Comparison of ENCODE assay signal across 9 mouse cellular contexts in the genomic region with DNA sequence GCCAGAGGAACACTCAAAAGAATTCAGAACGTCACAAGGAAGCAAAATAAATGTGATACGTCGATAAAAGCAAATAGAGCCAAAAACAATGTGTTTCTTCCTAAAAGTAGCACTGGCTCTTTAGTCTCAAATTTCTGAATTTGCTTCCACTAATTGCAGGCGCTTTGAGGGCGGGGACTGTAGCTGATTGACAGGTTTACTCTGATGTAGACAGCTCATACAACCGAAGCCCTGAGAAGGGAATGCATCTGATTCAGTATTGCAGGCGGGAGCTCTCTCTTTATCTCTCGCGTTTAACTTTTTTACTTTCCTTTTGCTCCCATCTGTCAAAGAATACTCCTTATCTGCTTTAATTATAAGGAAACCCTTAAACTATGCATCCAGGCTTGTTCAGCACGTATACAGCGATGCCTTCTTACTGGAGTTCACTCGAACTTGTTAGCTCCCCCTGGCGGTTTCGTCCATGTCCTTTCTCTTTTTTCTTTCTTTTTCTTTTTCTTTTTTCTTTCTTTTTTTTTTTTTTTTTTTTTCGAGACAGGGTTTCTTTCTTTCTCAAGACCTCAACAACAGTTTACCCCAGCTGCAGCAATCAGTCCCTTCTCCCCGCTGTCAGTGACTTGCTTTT.
DNase-seq lines count a peak whose midpoint lies in the region; ATAC-seq lines count a peak whose summit lies in the region.
"Had no signal": no experiment of that assay in that cellular context is flagged by ENCODE, and none has a peak within 500 bp of the region (broad histone marks: within the 10 kb centered on the region; RNA-seq: fewer than 3 reads in every experiment).

No protein-coding gene starts in this region.

- ATAC-seq in heart, embryonic 16.5 days (replicated peaks; ENCODE audit: extremely low read depth, insufficient read depth, low FRiP score), result no peak
- ATAC-seq in liver, embryonic 12.5 days, result no peak

- H3K9me3 ChIP-seq in embryonic facial prominence, embryonic 10.5 days, result no peaks in the 10 kb centered on the region
- H3K9me3 ChIP-seq in heart, embryonic 16.5 days (replicated peaks; ENCODE audit: control insufficient read depth, low read length), result no peaks in the 10 kb centered on the region; the same call in 1 of the 2 replicates
- H3K9me3 ChIP-seq in liver, embryonic 12.5 days (replicated peaks), result no peaks in the 10 kb centered on the region

- no peaks in the 10 kb centered on the region for H3K4me1 ChIP-seq in embryonic facial prominence, embryonic 10.5 days
- no peaks in the 10 kb centered on the region for H3K4me1 ChIP-seq in heart, embryonic 16.5 days (ENCODE audit: control insufficient read depth, insufficient read depth, low read length)
- H3K4me1 ChIP-seq in liver, embryonic 12.5 days, result no peaks in the 10 kb centered on the region

- peak overlapping the region; percentile 44 for H3K4me3 ChIP-seq in embryonic facial prominence, embryonic 10.5 days
- peak overlapping the region; percentile 51 for H3K4me3 ChIP-seq in heart, embryonic 16.5 days (ENCODE audit: low read length)
- H3K4me3 ChIP-seq in liver, embryonic 12.5 days, result no peak overlapping the region; the same call in 1 of the 2 replicates
- H3K4me3 ChIP-seq: erythroblast, embryonic 14.5 days had no signal

- WGBS in embryonic facial prominence, embryonic 10.5 days, result 25% methylated on average over 16 of the region's 16 CpGs
- WGBS in heart, embryonic 16.5 days, result 25% methylated on average over 16 of the region's 16 CpGs
- 22% methylated on average over 16 of the region's 16 CpGs for WGBS in liver, embryonic 12.5 days (ENCODE audit: insufficient replicate concordance)

- peak overlapping the region; percentile 72 for H3K4me2 ChIP-seq in heart, embryonic 16.5 days (ENCODE audit: low read depth, low read length)
- H3K4me2 ChIP-seq in liver, embryonic 12.5 days, result peak overlapping the region; percentile 44

- H3K36me3 ChIP-seq in embryonic facial prominence, embryonic 10.5 days (replicated peaks), result no peaks in the 10 kb centered on the region
- H3K36me3 ChIP-seq in heart, embryonic 16.5 days (ENCODE audit: control insufficient read depth, insufficient read depth), result no peaks in the 10 kb centered on the region
- H3K36me3 ChIP-seq in liver, embryonic 12.5 days, result no peaks in the 10 kb centered on the region

- H3K27ac ChIP-seq in embryonic facial prominence, embryonic 10.5 days (replicated peaks), result no peak overlapping the region
- H3K27ac ChIP-seq in heart, embryonic 16.5 days (ENCODE audit: low read length), result no peak overlapping the region
- H3K27ac ChIP-seq in liver, embryonic 12.5 days, result no peak overlapping the region

- H3K9ac ChIP-seq in heart, embryonic 16.5 days (ENCODE audit: low read length), result peak overlapping the region; percentile 44; the same call in 1 of the 2 replicates
- no peak overlapping the region for H3K9ac ChIP-seq in liver, embryonic 12.5 days

- peak; percentile 64 to 69 for DNase-seq in B cell, adult 2 months
- peak; percentile 54 for DNase-seq in adrenal gland, adult 2 months
- DNase-seq in embryonic facial prominence, embryonic 10.5 days (ENCODE audit: low spot score), result peak; percentile 73
- DNase-seq in kidney, postnatal 10 days, result peak; percentile 88
- DNase-seq in naive thymus-derived CD4-positive, alpha-beta T cell, adult 2 months (ENCODE audit: low read depth), result peak; percentile 81
- peak; percentile 75 for DNase-seq in thymus, postnatal 0 days (ENCODE audit: low spot score)

- H3K27me3 ChIP-seq in embryonic facial prominence, embryonic 10.5 days (replicated peaks; ENCODE audit: low read depth, poor library complexity, severe bottlenecking), result no peaks in the 10 kb centered on the region
- no peaks in the 10 kb centered on the region for H3K27me3 ChIP-seq in heart, embryonic 16.5 days (ENCODE audit: control insufficient read depth, insufficient read depth, low read length)
- no peaks in the 10 kb centered on the region for H3K27me3 ChIP-seq in liver, embryonic 12.5 days (replicated peaks)
